Mouse (Mus musculus): ENCODE measurements around the gene Trim63.
"Not testable (repeated sequence)": the region's sequence is repeated elsewhere in the genome, so short reads cannot be mapped to it uniquely, and the experiment has no call there.

Trim63 gene

GRCm38 (mm10) chr4:134341231-134341630 lies 26.3 kb downstream of the Trim63 start:
- in situ Hi-C loops (cut with MboI, MseI) = not testable (repeated sequence)

GRCm38 (mm10) chr4:134342213-134342779 lies 27.4 kb downstream of the Trim63 start:
- in situ Hi-C loops (cut with MboI, MseI) = no loop called here

- in situ Hi-C loops (cut with MboI, MseI) = no loop called here
Measured at GRCm38 (mm10) chr4:134343071-134344031, 28.4 kb downstream of the Trim63 start, which contains the start of gene Slc30a2. Gene Slc30a2 (plus strand): TSS chr4:134343181.

GRCm38 (mm10) chr4:134344620-134345019 lies 29.7 kb downstream of the Trim63 start:
- in situ Hi-C loops (cut with MboI, MseI) = no loop called here

- in situ Hi-C loops (cut with MboI, MseI) = no loop called here
Measured at GRCm38 (mm10) chr4:134345802-134346201, 30.9 kb downstream of the Trim63 start.

- in situ Hi-C loops (cut with MboI, MseI) = no loop called here
Measured at GRCm38 (mm10) chr4:134348078-134348477, 33.2 kb downstream of the Trim63 start.

- in situ Hi-C loops (cut with MboI, MseI) = no loop called here
Measured at GRCm38 (mm10) chr4:134348545-134348944, 33.6 kb downstream of the Trim63 start.

- in situ Hi-C loops (cut with MboI, MseI) = no loop called here
Measured at GRCm38 (mm10) chr4:134349829-134350228, 34.9 kb downstream of the Trim63 start.

- in situ Hi-C loops (cut with MboI, MseI) = no loop called here
Measured at GRCm38 (mm10) chr4:134350641-134351040, 35.7 kb downstream of the Trim63 start.

GRCm38 (mm10) chr4:134351329-134352260 lies 36.7 kb downstream of the Trim63 start:
- in situ Hi-C loops (cut with MboI, MseI) = no loop called here

- in situ Hi-C loops (cut with MboI, MseI) = no loop called here
Measured at GRCm38 (mm10) chr4:134352261-134352707, 37.4 kb downstream of the Trim63 start.

GRCm38 (mm10) chr4:134352929-134353328 lies 38.0 kb downstream of the Trim63 start:
- in situ Hi-C loops (cut with MboI, MseI) = no loop called here

- in situ Hi-C loops (cut with MboI, MseI) = no loop called here
Measured at GRCm38 (mm10) chr4:134353527-134354409, 38.8 kb downstream of the Trim63 start.

GRCm38 (mm10) chr4:134355841-134356452 lies 41.0 kb downstream of the Trim63 start:
- in situ Hi-C loops (cut with MboI, MseI) = no loop called here

GRCm38 (mm10) chr4:134356591-134357460 lies 41.9 kb downstream of the Trim63 start:
- in situ Hi-C loops (cut with MboI, MseI) = no loop called here

GRCm38 (mm10) chr4:134357461-134357771 lies 42.5 kb downstream of the Trim63 start:
- in situ Hi-C loops (cut with MboI, MseI) = no loop called here

GRCm38 (mm10) chr4:134359649-134360048 lies 44.7 kb downstream of the Trim63 start:
- in situ Hi-C loops (cut with MboI, MseI) = no loop called here

GRCm38 (mm10) chr4:134361215-134361614 lies 46.3 kb downstream of the Trim63 start:
- in situ Hi-C loops (cut with MboI, MseI) = no loop called here

GRCm38 (mm10) chr4:134362124-134362523 lies 47.2 kb downstream of the Trim63 start:
- in situ Hi-C loops (cut with MboI, MseI) = no loop called here
